Mouse (Mus musculus) layer of hippocampus, postnatal 36 days (tissue): ENCODE results near the gene Nfe2l3. TPM values are rescaled to one million over a fixed set of nuclear protein-coding genes. Genes with fewer than 3 reads are reported as not detected.
"Not testable (repeated sequence)": the region's sequence is repeated elsewhere in the genome, so short reads cannot be mapped to it uniquely, and the experiment has no call there.

ENCODE experiments used
- DNase-seq, 2 experiments: peaks; one replicate each; pipeline ENCODE4 v3.0.0; 2022
- total RNA-seq, 2 experiments: library from RNA; stranded (reverse); gene quantifications; 2 replicates each; pipeline ENCODE4 v1.2.3; 2021

The Nfe2l3 gene
- total RNA-seq, 2 experiments from 2014 or later: 2.0 TPM

- no peak for DNase-seq
These were observed 20.5 kb downstream of the Nfe2l3 start for GRCm38 (mm10) chr6:51452927-51453503.

- DNase-seq: no peak
These were observed 22.5 kb downstream of the Nfe2l3 start for GRCm38 (mm10) chr6:51454949-51455348.

- DNase-seq: no peak
These were observed 23.7 kb downstream of the Nfe2l3 start for GRCm38 (mm10) chr6:51456198-51456597.

- no peak for DNase-seq
These were observed 24.8 kb downstream of the Nfe2l3 start for GRCm38 (mm10) chr6:51457283-51457682.

GRCm38 (mm10) chr6:51457770-51458387, 25.4 kb downstream of the Nfe2l3 start:
- DNase-seq: no peak

GRCm38 (mm10) chr6:51458925-51459312, 26.4 kb downstream of the Nfe2l3 start:
- no peak for DNase-seq

GRCm38 (mm10) chr6:51459313-51460020, 27.0 kb downstream of the Nfe2l3 start:
- no peak for DNase-seq

GRCm38 (mm10) chr6:51460021-51460360, 27.5 kb downstream of the Nfe2l3 start:
- DNase-seq: no peak

- DNase-seq: no peak
These were observed 27.9 kb downstream of the Nfe2l3 start for GRCm38 (mm10) chr6:51460363-51460762.

GRCm38 (mm10) chr6:51467649-51468048, 35.2 kb downstream of the Nfe2l3 start:
- DNase-seq: no peak

- peak; percentile 74 to 78 for DNase-seq
These were observed 36.6 kb downstream of the Nfe2l3 start for GRCm38 (mm10) chr6:51468891-51469561.

GRCm38 (mm10) chr6:51469715-51470310, 37.3 kb downstream of the Nfe2l3 start, which contains the start of gene Hnrnpa2b1:
Gene Hnrnpa2b1, minus strand, starts transcription at chr6:51469894.
- peak; percentile 99 for DNase-seq

GRCm38 (mm10) chr6:51470311-51471178, 38.1 kb downstream of the Nfe2l3 start, which contains the start of gene Cbx3:
Gene Cbx3, plus strand, starts transcription at chr6:51470360.
- peak; percentile 83 to 85 for DNase-seq

GRCm38 (mm10) chr6:51471179-51471505, 38.7 kb downstream of the Nfe2l3 start:
- no peak for DNase-seq

GRCm38 (mm10) chr6:51471782-51472181, 39.3 kb downstream of the Nfe2l3 start:
- no peak for DNase-seq

- no peak for DNase-seq
These were observed 39.7 kb downstream of the Nfe2l3 start for GRCm38 (mm10) chr6:51472213-51472612.

GRCm38 (mm10) chr6:51479136-51479731, 46.8 kb downstream of the Nfe2l3 start:
- DNase-seq: no peak

- no peak for DNase-seq
These were observed 49.1 kb downstream of the Nfe2l3 start for GRCm38 (mm10) chr6:51481548-51481947.

GRCm38 (mm10) chr6:51483861-51484260, 51.4 kb downstream of the Nfe2l3 start:
- DNase-seq: no peak

- not testable (repeated sequence) for DNase-seq
These were observed 52.1 kb downstream of the Nfe2l3 start for GRCm38 (mm10) chr6:51484556-51484955.

GRCm38 (mm10) chr6:51485646-51486045, 53.2 kb downstream of the Nfe2l3 start:
- DNase-seq: no peak
